Mouse (Mus musculus) limb, embryonic 15.5 days (tissue): Measurements from ENCODE around the gene Hsd17b13. TPM values are rescaled to one million over a fixed set of nuclear protein-coding genes. Genes with fewer than 3 reads are reported as not detected.
"Not testable (repeated sequence)": the region's sequence is repeated elsewhere in the genome, so short reads cannot be mapped to it uniquely, and the experiment has no call there.

Experiments
- ATAC-seq: fragments of 200-750 bp; cut with Nextera tagmentation; 2 replicates; pipeline ENCODE4 v1.8.0; 2017; ENCODE audit warnings: low read depth, moderate TSS enrichment; ENCODE audit not compliant: insufficient number of reproducible peaks, low FRiP score, low TSS enrichment
- H3K27ac ChIP-seq: fragments of 300-500 bp; sonication (generic); 2 replicates; pipeline ENCODE4 v1.5.1; 2015; ENCODE audit warnings: moderate library complexity, mild to moderate bottlenecking, inconsistent platforms
- H3K27me3 ChIP-seq: fragments of 300-500 bp; sonication (generic); 2 replicates; pipeline ENCODE4 v1.6.1; 2015; ENCODE audit warnings: inconsistent platforms
- H3K36me3 ChIP-seq: fragments of 300-500 bp; sonication (generic); 2 replicates; pipeline ENCODE4 v1.6.1; 2015; ENCODE audit warnings: inconsistent platforms
- H3K4me1 ChIP-seq: fragments of 300-500 bp; sonication (generic); 2 replicates; pipeline ENCODE4 v1.6.1; 2015; ENCODE audit warnings: inconsistent platforms
- H3K4me2 ChIP-seq: fragments of 300-500 bp; sonication (generic); 2 replicates; pipeline ENCODE4 v1.6.1; 2015; ENCODE audit warnings: mild to moderate bottlenecking, inconsistent platforms
- H3K4me3 ChIP-seq: fragments of 300-500 bp; sonication (generic); 2 replicates; pipeline ENCODE4 v1.5.1; 2015; ENCODE audit warnings: mild to moderate bottlenecking, inconsistent platforms
- H3K9ac ChIP-seq: fragments of 300-500 bp; sonication (generic); 2 replicates; pipeline ENCODE4 v1.6.1; 2015; ENCODE audit warnings: inconsistent platforms
- H3K9me3 ChIP-seq: fragments of 300-500 bp; sonication (generic); 2 replicates; pipeline ENCODE4 v1.6.1; 2016; ENCODE audit warnings: inconsistent platforms
- WGBS: fragments of 180-500 bp; shearing (Covaris S2); methylation state at CpG from one replicate; pipeline ENCODE4 v1.1.7; 2015; 5-methylcytosine and 5-hydroxymethylcytosine counted together
- polyA plus RNA-seq: library from polyadenylated mRNA; unstranded; fragments of >200 nt; fragmentation: Nextera tagmentation; extraction: Ambion mirVana; gene quantifications from 2 replicates; pipeline ENCODE4 v1.2.1, GENCODE M21; 2015

The Hsd17b13 gene
- polyA plus RNA-seq, result 0.18 TPM in 1 of 2 replicates, not detected in the other

DNA sequence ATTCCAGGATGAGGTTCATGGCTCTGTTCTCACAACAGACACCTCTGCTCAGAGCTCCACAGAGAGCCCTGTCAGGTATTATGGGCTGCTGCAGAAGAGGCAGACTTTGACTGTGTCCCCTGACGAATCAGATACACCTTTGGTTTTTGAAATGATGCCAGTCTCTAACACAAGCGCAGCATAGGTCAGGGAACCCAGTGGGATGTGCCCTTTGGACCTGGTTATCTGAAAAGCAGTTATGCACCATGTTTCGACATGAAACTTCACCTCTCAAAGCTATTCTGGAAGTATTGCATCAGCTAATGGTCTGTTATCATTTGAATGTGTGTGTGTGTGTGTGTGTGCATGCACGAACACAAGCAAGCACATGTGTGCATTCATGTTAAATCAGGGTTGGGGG lies at the start of gene Hsd17b13:
Hsd17b13 (minus strand) TSS at position 114 of the 400 bp plus-strand sequence.
- ATAC-seq, result no peak
- Histone ChIP-seq H3K27me3 (no peaks in the 10 kb centered on the region), H3K9me3 (no peaks in the 10 kb centered on the region), H3K27ac (no peak within 1 kb of the TSS), H3K4me1 (no peaks in the 10 kb centered on the region), H3K4me2 (no peak within 1 kb of the TSS), H3K4me3 (no peak within 1 kb of the TSS), H3K36me3 (no peaks in the 10 kb centered on the region), H3K9ac (no peak within 1 kb of the TSS)
- WGBS, result 81% methylated on average over 4 of the region's 4 CpGs

DNA sequence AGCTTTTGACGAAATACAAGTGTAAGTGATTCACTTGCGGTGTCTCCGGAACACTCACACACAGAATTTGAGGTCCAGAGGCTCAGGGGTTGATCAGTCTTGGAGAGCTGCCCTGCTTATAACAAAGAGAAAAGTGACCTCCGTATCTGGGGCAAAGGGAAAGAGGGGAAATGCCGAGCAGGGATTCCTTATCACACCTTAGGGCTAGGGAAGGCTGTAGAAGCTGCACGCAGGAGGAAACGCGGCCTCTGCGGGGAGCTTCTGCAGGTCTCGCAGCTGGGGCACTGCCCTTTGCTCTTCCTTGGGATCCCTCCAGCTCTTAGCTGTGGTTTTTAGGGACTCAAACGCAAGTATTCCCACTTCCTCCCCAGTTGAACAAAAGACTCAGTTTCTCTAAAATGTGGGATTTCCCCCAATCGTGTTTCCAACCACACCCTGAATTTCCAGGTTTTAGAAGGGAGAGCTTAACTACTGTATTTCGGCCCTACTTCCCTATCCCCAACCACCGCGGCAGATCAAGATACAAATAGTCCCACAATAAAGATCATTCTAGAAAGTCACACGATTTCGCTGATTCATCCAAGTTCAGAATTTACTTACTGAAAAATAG lies 48.1 kb upstream of the Hsd17b13 start:
- Histone ChIP-seq H3K27me3 (peaks cover 8% of the 10 kb centered on the region; the same call in 1 of the 2 replicates), H3K4me3 (no peak overlapping the region), H3K4me1 (peaks cover 13% of the 10 kb centered on the region; the same call in 1 of the 2 replicates), H3K9me3 (no peaks in the 10 kb centered on the region), H3K27ac (no peak overlapping the region), H3K9ac (no peak overlapping the region), H3K4me2 (no peak overlapping the region), H3K36me3 (no peaks in the 10 kb centered on the region)
- no peak for ATAC-seq
- 42% methylated on average over 17 of the region's 17 CpGs for WGBS

DNA sequence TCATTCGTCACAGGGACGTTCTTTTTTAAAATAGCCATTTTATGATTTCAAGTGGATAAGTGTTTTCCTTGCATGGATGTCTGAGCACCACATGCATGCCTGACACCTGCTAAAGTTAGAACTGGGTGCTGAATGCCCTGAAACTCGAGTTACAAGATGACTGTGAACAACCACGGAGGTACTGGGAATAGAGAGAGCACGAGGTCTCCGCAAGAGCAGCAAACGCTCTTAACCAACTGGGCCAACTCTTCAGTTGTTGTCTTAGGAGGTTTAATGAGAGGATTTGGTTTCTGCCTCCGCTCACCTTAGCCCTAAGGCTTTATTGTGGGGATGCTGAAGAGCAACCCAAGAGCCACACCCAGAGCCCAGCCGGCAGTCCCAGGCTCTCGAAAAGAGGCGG lies 47.6 kb upstream of the Hsd17b13 start:
- no peak for ATAC-seq
- Histone ChIP-seq H3K4me1 (peaks cover 13% of the 10 kb centered on the region; the same call in 1 of the 2 replicates), H3K4me3 (no peak overlapping the region), H3K27ac (no peak overlapping the region), H3K4me2 (no peak overlapping the region), H3K9me3 (no peaks in the 10 kb centered on the region), H3K9ac (no peak overlapping the region), H3K27me3 (peaks cover 8% of the 10 kb centered on the region; the same call in 1 of the 2 replicates), H3K36me3 (no peaks in the 10 kb centered on the region)
- WGBS, result 59% methylated on average over 11 of the region's 11 CpGs

DNA sequence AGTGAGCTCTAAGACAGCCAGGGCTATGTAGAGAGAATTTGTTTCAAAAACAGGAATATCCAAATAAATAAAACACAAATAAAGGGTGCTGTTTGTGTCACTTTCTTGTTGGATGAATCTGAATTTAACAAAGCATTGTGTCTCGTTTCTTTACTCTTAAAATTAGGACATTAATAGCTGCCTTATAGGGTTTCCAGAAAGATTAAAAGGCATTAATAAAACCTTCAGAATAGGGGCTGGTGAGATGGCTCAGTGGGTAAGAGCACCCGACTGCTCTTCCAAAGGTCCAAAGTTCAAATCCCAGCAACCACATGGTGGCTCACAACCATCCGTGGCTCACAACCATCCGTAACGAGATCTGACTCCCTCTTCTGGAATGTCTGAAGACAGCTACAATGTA lies 47.0 kb upstream of the Hsd17b13 start:
- H3K27ac ChIP-seq, H3K9ac ChIP-seq, H3K9me3 ChIP-seq, ATAC-seq, H3K4me2 ChIP-seq, H3K27me3 ChIP-seq, H3K36me3 ChIP-seq, H3K4me3 ChIP-seq: not testable (repeated sequence)
- peaks cover 13% of the 10 kb centered on the region; the same call in 1 of the 2 replicates for H3K4me1 ChIP-seq
- WGBS, result 80% methylated on average over 5 of the region's 5 CpGs

DNA sequence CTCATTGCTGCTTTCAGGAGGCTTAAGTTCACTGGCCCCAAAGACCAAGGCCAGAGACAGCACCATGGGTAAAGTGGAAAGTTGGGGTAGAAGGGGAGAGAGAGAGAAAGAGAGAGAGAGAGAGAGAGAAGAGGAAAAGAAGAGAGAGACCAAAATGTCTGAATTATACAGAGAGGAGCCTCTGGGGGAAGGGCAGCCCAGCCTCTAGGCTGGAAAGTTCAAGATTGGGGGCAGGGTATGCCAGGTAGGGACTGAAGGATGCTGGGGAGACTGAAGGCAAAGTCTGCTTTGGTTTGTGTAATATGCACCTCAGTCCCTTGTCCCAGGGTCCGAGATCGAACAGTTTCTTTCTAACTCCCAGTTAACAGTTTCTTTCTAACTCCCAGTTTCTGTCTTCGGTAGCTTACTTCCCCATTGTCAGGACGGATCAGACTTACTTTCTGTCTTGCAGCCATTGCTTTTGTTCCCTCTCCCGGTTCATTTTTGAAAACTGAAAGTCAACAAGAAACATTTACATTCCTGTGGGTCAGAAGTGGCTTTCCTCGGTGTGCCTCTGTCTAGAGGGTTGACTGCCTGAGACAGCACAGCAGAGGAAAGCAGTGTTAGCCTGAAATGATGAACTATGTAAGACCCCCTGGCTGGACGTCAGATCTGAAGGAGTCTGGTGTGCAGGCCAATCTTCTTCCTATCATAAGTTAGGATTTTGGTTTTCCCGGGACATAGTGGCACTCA lies 46.2 kb upstream of the Hsd17b13 start:
- Histone ChIP-seq H3K9me3 (no peaks in the 10 kb centered on the region), H3K27me3 (peaks cover 8% of the 10 kb centered on the region; the same call in 1 of the 2 replicates), H3K4me3 (no peak overlapping the region), H3K4me1 (peaks cover 13% of the 10 kb centered on the region; the same call in 1 of the 2 replicates), H3K27ac (no peak overlapping the region), H3K9ac (no peak overlapping the region), H3K4me2 (no peak overlapping the region), H3K36me3 (no peaks in the 10 kb centered on the region)
- WGBS, result 76% methylated on average over 8 of the region's 8 CpGs
- no peak for ATAC-seq

DNA sequence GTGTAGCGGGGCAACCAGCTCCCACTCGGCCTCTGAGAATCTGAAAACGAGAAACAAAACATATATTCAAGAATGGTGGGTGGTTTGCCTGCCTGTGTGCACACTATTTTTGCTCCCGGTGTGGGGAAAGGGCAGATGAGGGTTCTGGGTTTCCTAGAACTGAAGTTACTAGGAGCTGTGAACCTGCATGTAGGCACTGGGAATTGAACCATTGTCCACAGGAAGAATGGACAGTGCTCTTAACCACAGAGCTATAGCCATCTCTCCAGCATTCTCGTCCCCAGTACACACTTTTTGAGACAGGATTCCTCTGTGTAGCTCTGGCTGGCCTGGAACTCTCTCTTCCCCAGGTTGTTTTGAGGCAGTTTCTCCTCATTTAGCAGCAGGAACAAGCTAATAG lies 45.3 kb upstream of the Hsd17b13 start:
- no peak for ATAC-seq
- Histone ChIP-seq H3K4me2 (peak overlapping the region; percentile 80), H3K27ac (no peak overlapping the region), H3K9ac (no peak overlapping the region), H3K27me3 (peaks cover 8% of the 10 kb centered on the region; the same call in 1 of the 2 replicates), H3K9me3 (no peaks in the 10 kb centered on the region), H3K4me1 (peaks cover 13% of the 10 kb centered on the region; the same call in 1 of the 2 replicates), H3K4me3 (peak overlapping the region; percentile 52), H3K36me3 (0 out of 2 replicates have a peak, but pooled peaks cover 4% of the 10 kb centered on the region)
- WGBS, result 31% methylated on average over 5 of the region's 5 CpGs

DNA sequence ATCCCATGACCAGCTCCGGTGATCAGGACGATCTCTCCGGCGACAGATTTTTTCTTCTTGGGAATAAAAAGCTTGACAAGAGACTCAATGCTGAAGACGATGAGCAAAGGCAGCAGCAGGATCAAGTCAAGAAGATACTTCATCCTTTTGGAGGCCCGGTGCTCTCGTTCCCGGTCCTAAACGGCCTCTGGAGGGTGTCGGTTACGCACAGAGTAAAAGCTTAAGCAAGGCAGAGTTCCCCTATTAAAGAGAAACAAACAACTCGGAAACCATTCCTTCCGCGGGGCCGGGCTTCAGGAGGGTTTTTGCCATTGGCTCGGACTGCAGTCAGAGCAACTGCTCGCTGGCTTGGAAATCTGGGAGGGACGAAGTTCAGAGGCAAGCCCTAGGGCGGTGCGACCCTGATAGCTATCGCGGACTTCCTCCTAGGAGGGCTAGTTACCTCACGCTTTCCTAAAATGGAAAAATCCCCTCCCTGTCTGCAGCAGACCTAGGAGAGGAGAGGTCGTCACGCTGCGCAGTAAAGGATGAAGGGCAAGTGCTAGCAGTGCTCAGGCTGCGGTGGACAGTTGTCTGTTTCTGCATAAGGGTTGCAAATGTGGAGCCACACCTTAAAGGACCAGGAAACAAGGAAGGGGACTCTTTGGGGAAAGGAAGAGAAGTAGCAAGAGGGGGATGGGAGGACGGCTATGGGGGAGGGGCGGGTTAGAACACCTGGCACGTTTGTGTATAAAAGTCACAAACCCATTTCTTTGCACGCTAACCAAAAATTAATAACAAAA lies 44.6 kb upstream of the Hsd17b13 start, which contains the start of gene Hsd17b11:
Hsd17b11 (minus strand) TSS at position 323 of the 782 bp plus-strand sequence.
- Histone ChIP-seq H3K4me3 (peak within 1 kb of the TSS; percentile 52), H3K4me2 (peak within 1 kb of the TSS; percentile 80), H3K9me3 (no peaks in the 10 kb centered on the region), H3K27ac (peak within 1 kb of the TSS; percentile 73), H3K27me3 (peaks cover 8% of the 10 kb centered on the region; the same call in 1 of the 2 replicates), H3K9ac (peak within 1 kb of the TSS; percentile 39), H3K4me1 (peaks cover 13% of the 10 kb centered on the region; the same call in 1 of the 2 replicates), H3K36me3 (0 out of 2 replicates have a peak, but pooled peaks cover 11% of the 10 kb centered on the region)
- under 1% methylated on average over 31 of the region's 31 CpGs for WGBS
- peak; percentile 80; the same call in 1 of the 2 replicates for ATAC-seq

DNA sequence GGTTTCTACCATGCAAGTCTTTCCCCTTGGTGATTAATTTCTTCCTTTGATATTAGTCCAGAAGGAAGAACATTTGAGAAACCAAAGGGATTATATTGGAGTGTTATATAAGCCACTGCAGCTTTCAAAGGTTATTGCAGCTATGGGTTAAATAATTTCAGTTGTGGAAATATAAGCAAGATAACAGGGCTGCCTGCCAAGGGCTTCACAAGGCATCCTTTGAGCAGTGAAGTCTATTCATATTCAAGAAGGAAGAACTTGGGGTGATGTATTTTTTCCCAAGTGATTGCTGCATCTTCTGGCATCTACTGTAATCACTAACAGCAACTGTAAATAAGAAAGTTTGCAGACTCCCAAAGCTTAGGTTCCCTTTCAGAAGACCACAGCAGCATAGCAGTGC lies 34.2 kb upstream of the Hsd17b13 start:
- no peak overlapping the region for H3K9ac ChIP-seq
- H3K4me3 ChIP-seq, result no peak overlapping the region
- no peaks in the 10 kb centered on the region for H3K36me3 ChIP-seq
- no peaks in the 10 kb centered on the region for H3K9me3 ChIP-seq
- H3K27ac ChIP-seq, result no peak overlapping the region
- H3K4me1 ChIP-seq, result no peaks in the 10 kb centered on the region
- no peaks in the 10 kb centered on the region for H3K27me3 ChIP-seq
- no peak for ATAC-seq
- H3K4me2 ChIP-seq, result no peak overlapping the region

DNA sequence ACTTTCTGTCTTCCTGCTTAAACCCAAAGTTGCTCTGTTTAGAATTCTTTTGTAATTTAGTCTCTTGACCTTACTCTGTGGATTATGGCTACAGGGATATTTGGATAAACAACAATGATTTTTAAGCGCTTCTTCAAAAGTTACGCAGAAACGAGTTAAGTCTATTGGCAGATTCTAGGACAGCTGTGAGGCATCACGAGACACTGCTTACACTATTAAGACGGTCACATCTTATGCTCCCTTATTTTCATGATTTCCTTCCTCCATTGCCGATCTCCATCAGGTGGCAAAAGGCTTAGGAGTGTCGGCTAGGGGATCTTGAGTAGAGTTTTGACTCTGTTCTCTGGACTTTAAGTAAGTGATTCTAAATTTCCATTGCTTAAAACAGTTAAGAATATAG lies 33.1 kb upstream of the Hsd17b13 start:
- Histone ChIP-seq H3K9me3 (no peaks in the 10 kb centered on the region), H3K9ac (no peak overlapping the region), H3K4me3 (no peak overlapping the region), H3K36me3 (no peaks in the 10 kb centered on the region), H3K4me2 (no peak overlapping the region), H3K27ac (no peak overlapping the region), H3K27me3 (no peaks in the 10 kb centered on the region), H3K4me1 (no peaks in the 10 kb centered on the region)
- WGBS, result 91% methylated on average over 7 of the region's 7 CpGs
- no peak for ATAC-seq

DNA sequence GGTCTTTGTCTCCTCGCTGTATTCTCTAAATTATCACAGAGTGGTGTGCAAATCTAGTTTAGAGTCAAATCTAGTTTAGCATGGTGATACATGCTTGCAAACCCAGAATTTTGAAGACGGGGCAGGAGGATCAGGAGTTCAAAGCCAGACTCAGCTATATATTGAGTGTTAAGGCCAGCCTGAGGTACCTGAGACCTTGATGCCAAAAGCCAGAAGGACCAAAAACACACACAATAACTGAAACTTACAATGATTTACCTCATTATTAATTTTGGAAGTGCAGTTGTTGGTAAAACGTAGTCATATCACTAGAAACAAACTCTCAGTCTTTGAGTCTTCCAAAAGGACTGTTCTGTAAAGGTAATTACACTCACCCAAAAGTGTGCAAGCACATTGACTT lies 32.2 kb upstream of the Hsd17b13 start:
- no peaks in the 10 kb centered on the region for H3K4me1 ChIP-seq
- no peaks in the 10 kb centered on the region for H3K27me3 ChIP-seq
- no peaks in the 10 kb centered on the region for H3K36me3 ChIP-seq
- ATAC-seq, result no peak
- no peak overlapping the region for H3K27ac ChIP-seq
- H3K4me2 ChIP-seq, result no peak overlapping the region
- no peaks in the 10 kb centered on the region for H3K9me3 ChIP-seq
- no peak overlapping the region for H3K4me3 ChIP-seq
- no peak overlapping the region for H3K9ac ChIP-seq
- WGBS, result 91% methylated on average over 3 of the region's 3 CpGs

DNA sequence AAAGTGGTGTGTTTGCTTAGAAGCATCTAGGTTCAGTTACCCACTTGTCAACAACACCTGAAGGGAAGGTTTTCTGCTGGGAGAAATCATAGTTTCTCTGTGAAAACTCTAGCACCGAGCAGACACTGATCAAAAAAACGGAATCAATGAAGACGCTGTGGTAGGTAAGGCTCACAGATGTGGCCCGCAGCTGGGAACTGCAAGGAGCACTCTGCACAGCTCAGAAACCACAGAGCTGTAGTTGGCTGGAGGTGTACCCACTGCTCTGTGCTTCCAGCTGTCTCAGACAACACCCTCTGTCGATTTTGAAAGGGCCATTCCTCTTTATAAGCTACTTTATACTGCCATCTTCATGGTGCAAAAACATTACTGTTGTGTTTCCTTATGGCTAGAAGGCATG lies 30.6 kb upstream of the Hsd17b13 start:
- Histone ChIP-seq H3K27me3 (no peaks in the 10 kb centered on the region), H3K9me3 (no peaks in the 10 kb centered on the region), H3K4me3 (no peak overlapping the region), H3K27ac (no peak overlapping the region), H3K36me3 (no peaks in the 10 kb centered on the region; the same call in 1 of the 2 replicates), H3K4me1 (no peaks in the 10 kb centered on the region), H3K4me2 (no peak overlapping the region), H3K9ac (no peak overlapping the region)
- WGBS, result 73% methylated on average over 5 of the region's 5 CpGs
- no peak for ATAC-seq
